Mouse (Mus musculus) heart, embryonic 10.5 days (tissue): Measurements from ENCODE around the gene Cap2. TPM values are rescaled to one million over a fixed set of nuclear protein-coding genes. Genes with fewer than 3 reads are reported as not detected.

Source experiments
- DNase-seq: peaks from one replicate; pipeline ENCODE4 v3.0.0-alpha.2; 2017; ENCODE audit warnings: low spot score
- H3K27ac ChIP-seq: fragments of 300-500 bp; sonication (generic); 2 replicates; pipeline ENCODE4 v1.5.1; 2016; ENCODE audit warnings: mild to moderate bottlenecking
- H3K27me3 ChIP-seq: fragments of 300-500 bp; sonication (generic); 2 replicates; pipeline ENCODE4 v1.6.1; 2016; ENCODE audit warnings: mild to moderate bottlenecking; ENCODE audit not compliant: poor library complexity, insufficient read depth, severe bottlenecking
- H3K36me3 ChIP-seq: fragments of 300-500 bp; sonication (generic); 2 replicates; pipeline ENCODE4 v1.6.1; 2016; ENCODE audit warnings: mild to moderate bottlenecking, moderate library complexity
- H3K4me1 ChIP-seq: fragments of 300-500 bp; sonication (generic); 2 replicates; pipeline ENCODE4 v1.6.1; 2016; ENCODE audit warnings: mild to moderate bottlenecking
- H3K4me3 ChIP-seq: fragments of 300-500 bp; sonication (generic); 2 replicates; pipeline ENCODE4 v1.5.1; 2016; ENCODE audit warnings: mild to moderate bottlenecking, moderate library complexity
- H3K9me3 ChIP-seq: fragments of 300-500 bp; sonication (generic); 2 replicates; pipeline ENCODE4 v1.6.1; 2016; ENCODE audit warnings: mild to moderate bottlenecking, moderate library complexity
- WGBS: fragments of 180-500 bp; shearing (Covaris S2); methylation state at CpG from one replicate; pipeline ENCODE4 v1.1.7; 2016; 5-methylcytosine and 5-hydroxymethylcytosine counted together
- polyA plus RNA-seq: library from polyadenylated mRNA; unstranded; fragments of >200 nt; fragmentation: Nextera tagmentation; extraction: Ambion mirVana; gene quantifications from 2 replicates; pipeline ENCODE4 v1.2.1, GENCODE M21; 2016

Cap2 gene
- polyA plus RNA-seq, 1 experiment from 2014 or later, result 101 TPM

DNA sequence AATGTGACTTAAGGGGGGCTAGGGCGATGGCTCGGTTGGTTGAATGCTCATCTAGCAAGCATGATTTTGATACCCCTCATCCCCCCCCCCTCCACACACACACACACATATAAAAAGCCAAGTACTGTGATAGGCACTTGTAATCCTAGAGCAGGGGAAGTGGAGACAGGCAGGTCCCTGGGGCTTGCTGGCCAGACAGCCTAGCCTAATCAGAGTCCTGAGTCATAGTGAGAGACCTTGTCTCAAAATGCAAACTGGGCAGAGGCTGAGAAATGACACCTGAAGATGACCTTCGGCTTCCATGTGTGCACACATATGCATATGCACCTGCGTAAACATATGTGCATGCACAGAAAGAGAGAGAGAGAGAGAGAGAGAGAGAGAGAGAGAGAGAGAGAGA lies 45.2 kb downstream of the Cap2 start:
- no peak for DNase-seq
- no peaks in the 10 kb centered on the region for H3K36me3 ChIP-seq
- H3K27me3 ChIP-seq, result no peaks in the 10 kb centered on the region
- no peaks in the 10 kb centered on the region for H3K9me3 ChIP-seq
- 91% methylated on average over 4 of the region's 4 CpGs for WGBS
- peaks cover 33% of the 10 kb centered on the region for H3K4me1 ChIP-seq
- no peak overlapping the region for H3K27ac ChIP-seq
- H3K4me3 ChIP-seq, result no peak overlapping the region

DNA sequence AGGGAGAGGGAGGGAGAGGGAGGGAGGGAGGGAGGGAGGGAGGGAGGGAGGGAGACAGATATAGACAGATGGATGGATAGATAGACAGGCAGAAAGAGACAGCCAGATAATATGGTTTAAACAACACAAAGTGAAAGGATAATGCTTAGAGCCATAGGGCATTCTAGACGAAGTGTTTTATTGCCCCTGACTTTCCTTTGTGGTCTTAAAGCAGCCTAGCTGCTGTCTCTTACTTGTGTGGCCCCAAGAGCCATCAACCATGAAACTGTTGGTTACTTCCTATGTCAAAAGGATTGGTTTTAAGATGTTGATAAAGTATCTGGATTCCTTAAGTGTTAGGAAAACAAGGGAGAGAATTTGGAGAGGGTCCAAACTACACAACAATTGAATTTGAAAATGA lies 45.6 kb downstream of the Cap2 start:
- no peaks in the 10 kb centered on the region for H3K36me3 ChIP-seq
- 68% methylated on average over 1 of the region's 1 CpGs for WGBS
- H3K4me1 ChIP-seq, result peaks cover 33% of the 10 kb centered on the region
- no peak overlapping the region for H3K27ac ChIP-seq
- H3K27me3 ChIP-seq, result no peaks in the 10 kb centered on the region
- H3K9me3 ChIP-seq, result no peaks in the 10 kb centered on the region
- no peak overlapping the region for H3K4me3 ChIP-seq
- no peak for DNase-seq

DNA sequence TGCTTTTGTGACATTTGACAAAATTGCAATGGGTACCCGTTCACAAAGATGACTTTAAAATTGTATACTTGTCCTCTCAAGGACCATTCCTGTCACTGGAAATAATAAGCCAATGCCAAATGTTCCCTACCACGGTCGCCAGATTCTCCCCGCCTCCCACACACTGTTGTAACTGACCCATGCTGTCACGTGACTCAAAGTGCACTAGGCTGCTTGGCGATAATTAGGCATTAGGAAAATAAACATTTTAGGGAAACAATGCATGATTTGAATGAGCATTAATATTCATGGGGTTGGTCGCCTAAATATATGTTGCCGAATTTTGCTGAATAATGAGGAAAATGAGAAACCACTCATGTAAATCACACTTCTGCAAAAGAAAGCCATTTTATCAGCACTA lies 46.5 kb downstream of the Cap2 start:
- Histone ChIP-seq H3K27ac (no peak overlapping the region), H3K27me3 (no peaks in the 10 kb centered on the region), H3K36me3 (no peaks in the 10 kb centered on the region), H3K9me3 (no peaks in the 10 kb centered on the region), H3K4me1 (peaks cover 37% of the 10 kb centered on the region), H3K4me3 (no peak overlapping the region)
- WGBS, result 85% methylated on average over 8 of the region's 8 CpGs
- no peak for DNase-seq

DNA sequence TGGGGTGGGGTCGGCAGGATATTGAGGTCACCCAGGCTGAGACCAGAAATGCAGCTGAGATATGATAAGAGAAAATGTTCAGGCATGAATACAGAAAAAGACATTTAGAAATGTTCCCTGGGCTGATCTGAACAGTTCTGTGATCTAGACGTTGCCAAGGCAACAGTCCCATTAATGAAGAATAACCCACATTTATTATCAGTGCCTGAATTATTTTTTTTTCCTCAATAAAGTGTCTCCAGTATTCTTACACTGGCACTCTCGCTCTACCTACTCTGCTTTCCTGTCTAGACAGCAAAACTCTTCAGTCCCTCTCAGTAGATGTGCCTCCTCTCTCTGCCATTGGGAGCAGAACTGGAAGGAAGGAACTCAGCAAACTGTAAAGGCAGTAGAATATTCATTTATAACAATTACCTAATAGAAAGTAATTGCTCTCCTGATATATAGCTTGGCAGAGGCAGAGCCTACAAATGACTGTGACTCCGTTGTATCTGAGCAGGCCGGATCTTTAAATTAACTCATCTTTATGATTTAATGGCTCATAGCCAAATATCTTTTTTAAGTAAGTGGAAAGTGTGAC lies 47.0 kb downstream of the Cap2 start:
- no peak for DNase-seq
- no peak overlapping the region for H3K4me3 ChIP-seq
- peaks cover 39% of the 10 kb centered on the region for H3K4me1 ChIP-seq
- no peak overlapping the region for H3K27ac ChIP-seq
- no peaks in the 10 kb centered on the region for H3K36me3 ChIP-seq
- WGBS, result 83% methylated on average over 5 of the region's 5 CpGs
- H3K27me3 ChIP-seq, result no peaks in the 10 kb centered on the region
- H3K9me3 ChIP-seq, result no peaks in the 10 kb centered on the region

DNA sequence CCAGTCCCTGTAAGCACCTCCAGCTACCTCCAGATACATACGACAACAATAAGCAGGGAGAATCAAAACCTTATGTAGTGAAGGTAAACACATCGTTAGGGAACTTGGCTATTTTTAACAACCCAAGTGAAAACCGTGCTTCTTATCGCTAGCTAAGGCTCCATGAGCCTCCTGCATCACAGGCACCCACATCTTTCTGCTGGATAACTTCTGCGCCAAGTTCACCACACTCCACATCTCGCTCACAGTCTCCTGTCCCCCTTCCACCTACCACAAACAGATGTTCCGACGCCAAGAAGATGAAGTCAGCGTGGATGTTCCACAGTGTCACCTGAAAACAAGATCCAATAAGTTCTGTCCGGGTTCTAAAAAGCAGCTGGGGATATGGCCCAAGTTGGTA lies 49.0 kb downstream of the Cap2 start:
- DNase-seq, result no peak
- no peaks in the 10 kb centered on the region for H3K27me3 ChIP-seq
- H3K27ac ChIP-seq, result 0 out of 2 replicates have a peak overlapping the region, but pooled peaks have one; percentile 36
- H3K4me1 ChIP-seq, result peaks cover 46% of the 10 kb centered on the region
- no peaks in the 10 kb centered on the region for H3K9me3 ChIP-seq
- H3K4me3 ChIP-seq, result no peak overlapping the region
- no peaks in the 10 kb centered on the region for H3K36me3 ChIP-seq
- 73% methylated on average over 10 of the region's 10 CpGs for WGBS

DNA sequence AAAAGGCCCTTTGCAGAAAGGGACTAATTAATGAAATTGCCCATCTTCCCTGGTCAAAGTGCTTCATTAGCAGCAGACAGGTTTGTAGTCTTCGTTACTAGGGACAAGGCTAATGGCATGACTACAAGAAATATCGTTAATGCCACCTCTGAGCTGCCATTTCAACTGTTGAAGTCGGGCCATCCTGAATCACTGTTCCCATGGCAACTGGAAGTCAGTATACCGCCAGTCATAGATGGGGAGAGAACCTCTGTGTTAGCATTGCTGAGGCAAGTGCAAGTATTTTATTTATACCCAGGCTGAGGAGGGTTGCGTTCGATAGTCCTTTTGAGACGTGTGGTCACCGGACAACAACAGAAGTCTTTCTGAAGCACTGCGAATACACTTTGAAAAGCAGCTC lies 53.1 kb downstream of the Cap2 start:
- no peak overlapping the region for H3K4me3 ChIP-seq
- WGBS, result 89% methylated on average over 9 of the region's 9 CpGs
- peaks cover 30% of the 10 kb centered on the region for H3K4me1 ChIP-seq
- no peak for DNase-seq
- no peaks in the 10 kb centered on the region; the same call in 1 of the 2 replicates for H3K9me3 ChIP-seq
- H3K27ac ChIP-seq, result no peak overlapping the region
- peaks cover 23% of the 10 kb centered on the region for H3K36me3 ChIP-seq
- no peaks in the 10 kb centered on the region for H3K27me3 ChIP-seq

DNA sequence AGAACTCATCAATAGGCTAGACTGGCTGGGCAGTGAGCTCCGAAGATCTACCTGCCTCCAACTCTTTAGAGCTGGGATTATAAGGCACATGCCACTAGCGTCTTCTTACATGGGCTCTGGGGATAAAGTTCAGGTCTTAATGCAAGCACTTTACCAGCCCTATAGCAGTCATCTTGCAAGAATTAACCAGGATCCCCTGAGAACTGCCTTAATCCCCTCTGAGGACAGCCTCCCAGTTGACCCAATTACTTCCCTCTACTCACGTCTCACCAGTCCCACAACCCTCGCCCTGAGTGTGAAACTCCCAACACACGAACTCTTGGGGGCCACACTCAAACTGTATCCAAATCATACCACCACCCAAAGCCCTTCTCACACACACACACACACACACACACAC lies 64.3 kb downstream of the Cap2 start:
- DNase-seq, result no peak
- Histone ChIP-seq H3K4me1 (peaks cover 4% of the 10 kb centered on the region), H3K27me3 (no peaks in the 10 kb centered on the region), H3K36me3 (peaks cover 22% of the 10 kb centered on the region; the same call in 1 of the 2 replicates), H3K9me3 (no peaks in the 10 kb centered on the region), H3K27ac (no peak overlapping the region), H3K4me3 (no peak overlapping the region)
- 90% methylated on average over 5 of the region's 5 CpGs for WGBS

DNA sequence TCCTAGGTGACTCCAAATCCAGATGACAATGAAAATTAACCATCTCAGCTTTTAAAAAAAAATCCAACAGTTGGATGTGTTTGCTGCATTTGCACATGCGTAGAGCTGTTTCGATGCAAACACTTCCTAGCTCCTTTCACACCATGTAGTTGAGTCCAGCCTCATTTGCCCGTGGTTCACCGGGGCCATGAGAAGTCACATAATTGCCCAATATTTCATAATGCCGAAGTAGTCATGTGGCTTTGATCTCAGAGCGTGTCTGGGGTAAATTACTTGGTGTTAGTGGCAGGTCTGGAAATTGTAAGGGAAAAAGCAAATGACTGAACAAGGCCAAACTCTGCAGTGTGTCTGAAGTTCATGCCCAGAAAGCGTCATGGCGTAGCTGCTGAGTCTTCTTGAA lies 67.8 kb downstream of the Cap2 start:
- H3K27ac ChIP-seq, result 0 out of 2 replicates have a peak overlapping the region, but pooled peaks have one; percentile 47
- no peak for DNase-seq
- WGBS, result 87% methylated on average over 8 of the region's 8 CpGs

DNA sequence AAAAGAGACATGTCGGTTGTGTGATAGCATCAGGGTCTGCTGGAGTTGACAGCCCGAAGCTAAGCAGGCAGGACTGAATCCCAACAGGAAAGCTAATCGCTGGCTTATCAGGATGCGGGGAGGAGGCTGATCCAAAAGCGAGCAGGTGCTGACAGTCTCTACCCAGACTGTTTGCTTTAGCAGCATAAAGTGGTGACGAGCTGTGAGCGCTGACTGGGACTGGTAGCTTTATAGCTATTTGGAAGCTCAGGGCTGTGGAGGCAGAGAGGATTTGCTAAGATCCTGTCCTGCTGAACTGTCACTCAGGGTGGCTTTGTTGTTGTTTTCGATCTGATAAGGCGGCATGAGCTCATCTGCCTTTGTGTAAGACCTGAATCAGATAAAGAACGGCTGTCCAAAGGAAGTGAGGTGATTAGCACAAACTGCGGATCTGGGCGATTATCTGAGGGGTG lies 69.5 kb downstream of the Cap2 start:
- Histone ChIP-seq H3K4me1 (peaks cover 30% of the 10 kb centered on the region), H3K27ac (peak overlapping the region; percentile 91), H3K9me3 (no peaks in the 10 kb centered on the region), H3K27me3 (no peaks in the 10 kb centered on the region), H3K36me3 (peaks cover 14% of the 10 kb centered on the region; the same call in 1 of the 2 replicates), H3K4me3 (peak overlapping the region; percentile 39)
- DNase-seq, result peak; percentile 95
- WGBS, result under 1% methylated on average over 12 of the region's 12 CpGs

More for the DNA sequence above, 67.8 kb downstream of the Cap2 start:
- H3K36me3 ChIP-seq, result peaks cover 11% of the 10 kb centered on the region; the same call in 1 of the 2 replicates
- H3K27me3 ChIP-seq, result no peaks in the 10 kb centered on the region
- H3K9me3 ChIP-seq, result no peaks in the 10 kb centered on the region
- H3K4me3 ChIP-seq, result no peak overlapping the region
- H3K4me1 ChIP-seq, result peaks cover 30% of the 10 kb centered on the region

DNA sequence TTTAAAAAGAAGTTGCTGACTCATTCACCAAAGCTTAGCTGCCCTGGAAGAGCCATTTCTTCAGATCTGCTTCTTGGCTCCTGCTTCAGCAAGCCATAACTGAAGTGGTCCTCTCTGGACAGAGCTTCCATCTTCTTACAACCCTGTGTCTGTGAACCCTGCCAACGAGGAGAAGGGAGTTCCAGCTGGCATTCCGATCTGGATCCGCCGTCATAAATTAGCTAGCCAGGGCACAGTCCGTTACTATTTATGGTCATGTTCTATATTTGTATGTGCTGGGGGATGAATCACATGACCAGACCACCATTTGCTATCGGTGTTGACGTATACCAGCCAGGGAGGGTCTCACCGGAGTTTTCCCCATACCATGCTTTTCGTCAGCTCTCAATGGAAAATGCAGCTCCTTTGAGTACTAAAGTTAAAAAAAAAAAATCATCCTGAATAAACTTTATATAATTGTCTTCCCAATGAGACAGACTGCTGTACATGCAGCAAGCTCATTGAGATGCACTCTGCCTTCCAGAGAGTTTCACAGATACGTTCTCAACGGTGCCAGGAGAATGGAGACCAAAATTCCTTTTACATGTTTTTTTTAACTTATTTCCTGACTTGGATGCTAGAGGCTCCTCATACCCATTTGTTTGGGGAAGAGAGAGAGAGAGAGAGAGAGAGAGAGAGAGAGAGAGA lies 70.5 kb downstream of the Cap2 start:
- peaks cover 10% of the 10 kb centered on the region; the same call in 1 of the 2 replicates for H3K36me3 ChIP-seq
- H3K27ac ChIP-seq, result peak overlapping the region; percentile 91
- WGBS, result 16% methylated on average over 11 of the region's 11 CpGs
- peak; percentile 92 for DNase-seq
- H3K4me1 ChIP-seq, result peaks cover 30% of the 10 kb centered on the region
- no peak overlapping the region for H3K4me3 ChIP-seq
- no peaks in the 10 kb centered on the region for H3K27me3 ChIP-seq
- H3K9me3 ChIP-seq, result no peaks in the 10 kb centered on the region

DNA sequence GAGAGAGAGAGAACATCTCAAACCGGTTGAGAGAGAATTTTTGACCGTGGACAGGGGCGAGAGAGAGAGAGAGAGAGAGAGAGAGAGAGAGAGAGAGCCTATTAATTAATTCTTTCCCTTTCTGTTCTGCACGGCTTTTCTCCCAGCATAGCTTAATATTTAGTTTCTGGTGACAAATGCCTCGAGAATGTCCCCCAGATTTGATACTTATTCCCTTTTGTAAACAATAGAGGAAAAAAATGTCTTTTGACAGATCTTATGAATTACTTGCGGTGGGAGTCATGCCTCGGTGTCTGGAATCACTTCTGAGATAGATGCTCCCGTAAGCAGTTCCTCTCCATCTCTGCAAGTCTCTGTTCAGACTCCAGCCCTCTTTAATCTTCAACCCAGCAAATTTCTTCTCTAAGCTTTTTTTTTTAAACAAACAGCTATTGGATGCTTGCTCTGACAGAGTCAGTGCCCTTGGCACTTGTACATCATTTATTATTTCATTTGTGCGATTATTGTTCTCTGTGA lies 71.1 kb downstream of the Cap2 start:
- WGBS, result 45% methylated on average over 9 of the region's 9 CpGs
- Histone ChIP-seq H3K27ac (peak overlapping the region; percentile 91), H3K9me3 (no peaks in the 10 kb centered on the region), H3K27me3 (no peaks in the 10 kb centered on the region), H3K4me3 (no peak overlapping the region), H3K4me1 (peaks cover 30% of the 10 kb centered on the region), H3K36me3 (peaks cover 6% of the 10 kb centered on the region; the same call in 1 of the 2 replicates)
- DNase-seq, result no peak

DNA sequence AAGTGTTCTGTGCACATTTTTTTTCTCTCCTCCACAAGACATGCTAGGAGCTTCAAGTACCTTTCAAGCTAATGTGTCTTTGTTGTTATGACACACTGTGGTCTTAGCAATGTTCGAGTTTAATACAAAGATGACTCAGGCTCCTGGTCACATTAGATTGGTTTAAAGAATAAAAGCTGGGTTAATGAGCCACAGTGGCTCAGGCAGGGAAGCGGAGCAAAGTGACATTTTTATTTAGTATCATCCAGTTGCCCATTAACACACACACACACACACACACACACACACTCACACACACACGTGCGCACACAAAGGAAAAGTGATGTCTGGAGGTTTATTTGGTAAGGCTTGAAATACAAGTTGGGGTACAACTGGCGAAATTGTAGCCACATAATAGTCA lies 72.6 kb downstream of the Cap2 start:
- WGBS, result 85% methylated on average over 5 of the region's 5 CpGs

DNA sequence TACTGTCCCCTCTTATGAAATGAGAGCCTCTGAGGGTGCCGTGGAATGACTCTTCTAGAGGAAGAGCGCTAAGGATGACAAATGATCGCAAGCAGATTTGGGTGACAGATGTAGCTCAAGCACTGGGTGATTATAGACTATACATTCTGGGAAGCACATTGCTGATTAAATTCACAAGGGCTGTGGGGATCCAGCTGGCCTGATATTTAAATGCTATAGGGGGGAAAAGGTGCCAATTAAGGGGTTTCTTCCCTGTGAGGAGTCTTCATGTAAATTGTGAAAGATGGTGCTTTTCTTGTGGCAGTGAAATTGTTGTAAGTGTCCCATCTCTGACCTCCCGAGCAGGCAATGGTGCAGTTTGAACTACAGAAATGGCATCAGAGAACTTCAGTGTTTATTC lies 73.1 kb downstream of the Cap2 start:
- DNase-seq, result no peak
- Histone ChIP-seq H3K4me3 (no peak overlapping the region), H3K36me3 (peaks cover 6% of the 10 kb centered on the region; the same call in 1 of the 2 replicates), H3K27me3 (no peaks in the 10 kb centered on the region), H3K4me1 (peaks cover 30% of the 10 kb centered on the region), H3K27ac (no peak overlapping the region), H3K9me3 (no peaks in the 10 kb centered on the region)
- WGBS, result 88% methylated on average over 4 of the region's 4 CpGs

More for the DNA sequence above, 72.6 kb downstream of the Cap2 start:
- Histone ChIP-seq H3K9me3 (no peaks in the 10 kb centered on the region), H3K36me3 (peaks cover 6% of the 10 kb centered on the region; the same call in 1 of the 2 replicates), H3K27ac (peak overlapping the region; percentile 91; the same call in 1 of the 2 replicates), H3K27me3 (no peaks in the 10 kb centered on the region), H3K4me3 (no peak overlapping the region), H3K4me1 (peaks cover 30% of the 10 kb centered on the region)
- no peak for DNase-seq
